Mouse (Mus musculus) intestine, postnatal 0 days (tissue): Measurements from ENCODE around the gene Gata3. TPM values are rescaled to one million over a fixed set of nuclear protein-coding genes. Genes with fewer than 3 reads are reported as not detected.

ENCODE experiments used
- ATAC-seq: fragments of 200-750 bp; cut with Nextera tagmentation; 2 replicates; pipeline ENCODE4 v1.8.0; 2017; ENCODE audit warnings: mild to moderate bottlenecking, moderate TSS enrichment, moderate library complexity
- H3K27ac ChIP-seq: fragments of 300-500 bp; sonication (generic); 2 replicates; pipeline ENCODE4 v1.5.1; 2014; ENCODE audit warnings: mild to moderate bottlenecking, low read depth, low read length, moderate library complexity
- H3K27me3 ChIP-seq: fragments of 300-500 bp; sonication (generic); replicated peaks from 2 replicates; pipeline ENCODE4 v1.6.1; 2014; ENCODE audit warnings: low read length, mixed read lengths; ENCODE audit not compliant: control insufficient read depth, insufficient read depth
- H3K36me3 ChIP-seq: fragments of 300-500 bp; sonication (generic); 2 replicates; pipeline ENCODE4 v1.6.1; 2014; ENCODE audit warnings: mild to moderate bottlenecking, moderate library complexity; ENCODE audit not compliant: control insufficient read depth, insufficient read depth
- H3K4me1 ChIP-seq: fragments of 300-500 bp; sonication (generic); replicated peaks from 2 replicates; pipeline ENCODE4 v1.6.1; 2014; ENCODE audit warnings: antibody characterized with exemption, low read length, mixed read lengths; ENCODE audit not compliant: control insufficient read depth, insufficient read depth
- H3K4me2 ChIP-seq: fragments of 300-500 bp; sonication (generic); replicated peaks from 2 replicates; pipeline ENCODE4 v1.6.1; 2014; ENCODE audit warnings: low read depth, mild to moderate bottlenecking, moderate library complexity
- H3K4me3 ChIP-seq: fragments of 300-500 bp; sonication (generic); 2 replicates; pipeline ENCODE4 v1.5.1; 2014; ENCODE audit warnings: low read depth, low read length
- H3K9ac ChIP-seq: fragments of 300-500 bp; sonication (generic); 2 replicates; pipeline ENCODE4 v1.6.1; 2014; ENCODE audit warnings: mild to moderate bottlenecking, low read depth, low read length
- H3K9me3 ChIP-seq: fragments of 300-500 bp; sonication (generic); 2 replicates; pipeline ENCODE4 v1.6.1; 2016; ENCODE audit warnings: mixed run types; ENCODE audit not compliant: control insufficient read depth
- CTCF ChIP-seq: sonication (generic); IDR thresholded peaks from 2 replicates; pipeline ENCODE4 v1.5.1; 2016; ENCODE audit warnings: low read depth, mild to moderate bottlenecking, control low read depth, antibody characterized with exemption, moderate library complexity
- WGBS: fragments of 180-500 bp; shearing (Covaris S2); extraction: QIAGEN DNeasy Blood & Tissue Kit; methylation state at CpG from one replicate; pipeline ENCODE4 v1.1.7; 2014; 5-methylcytosine and 5-hydroxymethylcytosine counted together
- polyA plus RNA-seq: library from polyadenylated mRNA; unstranded; fragments of >200 nt; fragmentation: Nextera tagmentation; extraction: Ambion mirVana; gene quantifications from 2 replicates; pipeline ENCODE4 v1.2.1, GENCODE M21; 2015

Gene Gata3
- polyA plus RNA-seq, 1 experiment from 2014 or later: 0.59 TPM

GRCm38 (mm10) chr2:9875220-9875619, 14.6 kb downstream of the Gata3 start:
- Histone ChIP-seq H3K4me3 (no peak overlapping the region), H3K36me3 (no peaks in the 10 kb centered on the region), H3K4me1 (no peaks in the 10 kb centered on the region), H3K9me3 (no peaks in the 10 kb centered on the region), H3K9ac (no peak overlapping the region), H3K27me3 (peaks cover 65% of the 10 kb centered on the region), H3K4me2 (no peak overlapping the region), H3K27ac (no peak overlapping the region)
- WGBS: 32% methylated on average over 4 of the region's 4 CpGs
- TF ChIP-seq CTCF: no peak
- no peak for ATAC-seq

DNA sequence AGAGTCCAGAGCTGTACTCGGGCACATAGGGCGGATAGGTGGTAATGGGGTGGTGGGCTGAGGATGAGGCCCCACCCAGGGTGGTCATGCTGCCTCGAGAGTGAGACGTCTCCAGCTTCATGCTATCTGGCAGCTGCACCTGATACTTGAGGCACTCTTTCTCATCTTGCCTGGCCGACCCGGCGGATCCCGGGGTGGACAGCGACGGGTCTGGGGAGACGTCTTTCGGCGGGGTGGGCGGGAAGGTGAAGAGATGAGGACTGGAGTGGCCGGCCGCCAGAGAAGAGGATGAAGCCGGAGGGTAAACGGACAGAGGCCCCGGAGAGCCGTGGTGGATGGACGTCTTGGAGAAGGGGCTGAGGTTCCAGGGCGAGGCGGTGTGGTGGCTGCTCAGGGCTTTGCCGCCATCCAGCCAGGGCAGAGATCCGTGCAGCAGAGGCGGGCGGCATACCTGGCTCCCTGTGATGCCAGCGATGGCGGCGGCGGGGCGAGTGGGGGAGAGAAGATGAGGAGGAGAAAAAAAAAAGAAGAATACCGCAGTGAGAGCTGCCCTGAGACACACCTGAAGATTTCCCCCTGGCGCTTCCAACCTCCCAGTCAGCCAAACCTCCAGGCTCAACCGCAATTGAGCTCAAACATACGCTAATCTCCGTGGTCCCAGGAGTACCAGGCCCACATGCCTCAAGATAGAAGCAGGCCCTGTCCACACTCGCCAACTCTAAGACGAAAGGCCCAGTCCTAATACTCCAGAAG, 15.2 kb downstream of the Gata3 start:
- Histone ChIP-seq H3K4me3 (no peak overlapping the region), H3K27me3 (peaks cover 59% of the 10 kb centered on the region), H3K9me3 (no peaks in the 10 kb centered on the region), H3K4me1 (no peaks in the 10 kb centered on the region), H3K9ac (no peak overlapping the region), H3K27ac (no peak overlapping the region), H3K4me2 (no peak overlapping the region), H3K36me3 (no peaks in the 10 kb centered on the region)
- no peak for ATAC-seq
- 18% methylated on average over 39 of the region's 39 CpGs for WGBS
- no peak for TF ChIP-seq CTCF

DNA sequence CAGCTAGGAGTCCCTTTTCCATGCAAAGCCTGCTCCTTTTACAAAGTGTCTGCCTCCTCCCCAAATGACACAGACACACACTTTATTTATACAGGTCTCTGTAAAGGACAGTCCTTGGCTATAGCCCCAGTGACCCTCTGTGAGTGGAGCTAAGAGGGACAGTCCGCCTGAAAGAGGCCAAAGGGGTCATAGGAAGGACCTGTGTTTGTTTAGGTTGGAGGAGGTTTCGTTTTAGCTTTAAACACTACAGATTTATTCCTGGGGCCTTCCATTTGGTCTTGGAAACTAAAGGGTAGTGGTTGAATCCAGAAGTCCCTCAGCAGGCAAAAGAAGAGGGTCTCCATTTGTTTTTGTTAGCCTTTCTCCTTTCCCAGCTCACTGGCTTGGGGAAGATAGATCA, 16.1 kb downstream of the Gata3 start:
- WGBS: 54% methylated on average over 2 of the region's 2 CpGs
- H3K4me2 ChIP-seq: no peak overlapping the region
- no peaks in the 10 kb centered on the region for H3K4me1 ChIP-seq
- no peaks in the 10 kb centered on the region for H3K9me3 ChIP-seq
- no peaks in the 10 kb centered on the region for H3K36me3 ChIP-seq
- H3K27ac ChIP-seq: no peak overlapping the region
- TF ChIP-seq CTCF: no peak
- H3K4me3 ChIP-seq: no peak overlapping the region
- H3K9ac ChIP-seq: no peak overlapping the region
- peaks cover 55% of the 10 kb centered on the region for H3K27me3 ChIP-seq
- ATAC-seq: no peak

DNA sequence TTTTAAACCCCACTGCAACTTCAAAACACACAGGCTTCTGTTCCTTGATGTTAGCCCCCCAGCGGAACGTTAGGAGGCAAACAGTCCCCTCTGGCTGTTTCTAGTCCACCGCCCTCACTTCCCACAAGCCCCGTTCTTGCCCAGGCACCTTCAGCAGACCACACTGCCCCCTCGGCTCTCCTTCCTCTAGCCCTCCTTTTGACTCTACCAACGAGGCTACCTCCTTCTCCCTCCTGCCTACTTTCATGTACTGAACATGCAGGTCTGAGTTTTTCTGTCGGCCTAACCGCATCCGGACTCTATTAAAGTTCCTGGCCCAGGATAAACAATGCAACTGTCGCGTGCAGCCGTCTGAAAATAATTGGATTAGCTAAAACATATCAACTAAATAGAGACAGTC, 17.2 kb downstream of the Gata3 start:
- Histone ChIP-seq H3K9me3 (no peaks in the 10 kb centered on the region), H3K36me3 (no peaks in the 10 kb centered on the region), H3K4me1 (no peaks in the 10 kb centered on the region), H3K4me3 (no peak overlapping the region), H3K27me3 (peaks cover 48% of the 10 kb centered on the region), H3K27ac (no peak overlapping the region), H3K9ac (no peak overlapping the region), H3K4me2 (no peak overlapping the region)
- no peak for TF ChIP-seq CTCF
- ATAC-seq: no peak
- WGBS: 41% methylated on average over 12 of the region's 12 CpGs

DNA sequence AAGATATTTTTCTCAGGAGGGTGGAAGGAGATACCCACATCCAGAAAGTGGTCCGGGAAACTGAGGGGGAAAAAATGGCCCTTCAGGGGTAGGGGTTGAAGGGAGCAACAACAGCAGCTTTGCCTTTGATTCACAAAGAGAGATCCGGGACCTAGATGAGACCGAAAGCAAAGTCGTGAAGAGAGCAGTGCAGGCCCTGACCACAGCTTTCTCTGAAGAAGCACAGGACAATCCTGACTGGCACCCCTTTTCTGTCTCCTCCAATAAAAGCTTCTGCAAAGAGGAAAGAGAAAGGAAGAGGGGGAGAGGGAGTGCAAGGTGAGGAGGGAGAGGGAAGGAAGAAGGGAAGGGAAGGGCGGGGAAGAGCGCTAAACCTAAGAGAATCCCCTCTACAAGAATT, 18.0 kb downstream of the Gata3 start:
- H3K36me3 ChIP-seq: no peaks in the 10 kb centered on the region
- H3K9ac ChIP-seq: no peak overlapping the region
- H3K9me3 ChIP-seq: no peaks in the 10 kb centered on the region
- no peak overlapping the region for H3K4me2 ChIP-seq
- H3K4me3 ChIP-seq: no peak overlapping the region
- peaks cover 40% of the 10 kb centered on the region for H3K27me3 ChIP-seq
- no peaks in the 10 kb centered on the region for H3K4me1 ChIP-seq
- no peak for TF ChIP-seq CTCF
- H3K27ac ChIP-seq: no peak overlapping the region
- no peak for ATAC-seq
- 67% methylated on average over 6 of the region's 6 CpGs for WGBS

GRCm38 (mm10) chr2:9871141-9871716, 18.6 kb downstream of the Gata3 start:
- Histone ChIP-seq H3K4me2 (no peak overlapping the region), H3K4me3 (no peak overlapping the region), H3K27ac (no peak overlapping the region), H3K4me1 (no peaks in the 10 kb centered on the region), H3K36me3 (no peaks in the 10 kb centered on the region), H3K9ac (no peak overlapping the region), H3K9me3 (no peaks in the 10 kb centered on the region), H3K27me3 (peaks cover 35% of the 10 kb centered on the region)
- no peak for TF ChIP-seq CTCF
- ATAC-seq: no peak
- WGBS: 59% methylated on average over 4 of the region's 4 CpGs
